Comparison of ENCODE assay signal across 9 mouse cellular contexts in genomic region chr4:117913421-117913820, GRCm38 (mm10). TPM values are rescaled to one million over a fixed set of nuclear protein-coding genes. Genes with fewer than 3 reads are reported as not detected.
DNase-seq lines count a peak whose midpoint lies in the region; ATAC-seq and TF ChIP-seq lines count a peak whose summit lies in the region.
"Had no signal": no experiment of that assay in that cellular context is flagged by ENCODE, and none has a peak within 500 bp of the region (broad histone marks: within the 10 kb centered on the region; RNA-seq: fewer than 3 reads in every experiment).

No protein-coding gene starts in this region.

- no peak for ATAC-seq in forebrain, embryonic 14.5 days
- no peak for ATAC-seq in lung, embryonic 16.5 days (ENCODE audit: low read depth)

- peaks cover 17% of the 10 kb centered on the region for H3K36me3 ChIP-seq in forebrain, embryonic 14.5 days (ENCODE audit: control insufficient read depth, insufficient read depth, low read length)
- H3K36me3 ChIP-seq in kidney, adult 2 months (ENCODE audit: control insufficient read depth, insufficient read depth, low read length) = 0 out of 2 replicates have a peak, but pooled peaks cover 2% of the 10 kb centered on the region
- H3K36me3 ChIP-seq in lung, embryonic 16.5 days (ENCODE audit: control insufficient read depth, insufficient read depth, low read length) = peaks cover 9% of the 10 kb centered on the region; the same call in 1 of the 2 replicates

- peak; percentile 34 for DNase-seq in ovary, postnatal 36 days (ENCODE audit: low spot score)
- DNase-seq in ovary, adult 18-20 months (ENCODE audit: low spot score) = no peak
- peak; percentile 8 for DNase-seq in forebrain, embryonic 14.5 days (ENCODE audit: low spot score)
- DNase-seq in kidney, adult 2 months = peak; percentile 86
- no peak for DNase-seq in spleen, postnatal 14 days (ENCODE audit: low spot score in 2 of 2)
- no peak for DNase-seq in adrenal gland, postnatal 4 days (ENCODE audit: low spot score in 2 of 2)
- no peak for DNase-seq in gastrocnemius, adult 18-20 months (ENCODE audit: low spot score)

- H3K4me3 ChIP-seq in forebrain, embryonic 14.5 days (ENCODE audit: low read depth, low read length) = peak overlapping the region; percentile 77
- no peak overlapping the region for H3K4me3 ChIP-seq in kidney, adult 2 months (ENCODE audit: insufficient read depth, low read depth, low read length)
- H3K4me3 ChIP-seq in lung, embryonic 16.5 days (ENCODE audit: low read length) = peak overlapping the region; percentile 83

- H3K9ac ChIP-seq in forebrain, embryonic 14.5 days (ENCODE audit: low read length) = peak overlapping the region; percentile 86
- no peak overlapping the region for H3K9ac ChIP-seq in lung, embryonic 16.5 days (ENCODE audit: low read length)

- WGBS in forebrain, embryonic 14.5 days = 29% methylated on average over 3 of the region's 3 CpGs
- WGBS in kidney, adult 2 months = 31% methylated on average over 3 of the region's 3 CpGs
- 39% methylated on average over 3 of the region's 3 CpGs for WGBS in lung, embryonic 16.5 days

- TF ChIP-seq POLR2A in kidney, adult 2 months (IDR thresholded peaks at IDR 0.05; ENCODE audit: low read depth, low read length) = no peak

- H3K4me1 ChIP-seq in forebrain, embryonic 14.5 days (ENCODE audit: control insufficient read depth, insufficient read depth, low read length) = peaks cover 33% of the 10 kb centered on the region
- H3K4me1 ChIP-seq in kidney, adult 2 months (ENCODE audit: control insufficient read depth, insufficient read depth, low read length) = peaks cover 5% of the 10 kb centered on the region; the same call in 1 of the 2 replicates
- peaks cover 31% of the 10 kb centered on the region for H3K4me1 ChIP-seq in lung, embryonic 16.5 days (replicated peaks; ENCODE audit: control insufficient read depth, insufficient read depth, low read length)

- H3K27me3 ChIP-seq in forebrain, embryonic 14.5 days (replicated peaks; ENCODE audit: control insufficient read depth, insufficient read depth, low read length) = no peaks in the 10 kb centered on the region
- no peaks in the 10 kb centered on the region for H3K27me3 ChIP-seq in kidney, adult 2 months (replicated peaks; ENCODE audit: control insufficient read depth, insufficient read depth, low read length)
- H3K27me3 ChIP-seq in lung, embryonic 16.5 days (ENCODE audit: control insufficient read depth, insufficient read depth, low read depth, low read length) = no peaks in the 10 kb centered on the region
- H3K27me3 ChIP-seq: megakaryocyte, embryonic 14.5 days had no signal

- H3K27ac ChIP-seq in forebrain, embryonic 14.5 days (ENCODE audit: low read depth, low read length) = 0 out of 2 replicates have a peak overlapping the region, but pooled peaks have one; percentile 21
- no peak overlapping the region for H3K27ac ChIP-seq in kidney, adult 2 months (ENCODE audit: insufficient read depth, low read depth, low read length)
- H3K27ac ChIP-seq in lung, embryonic 16.5 days (ENCODE audit: low read length) = no peak overlapping the region

- H3K4me2 ChIP-seq in forebrain, embryonic 14.5 days (ENCODE audit: low read length) = peak overlapping the region; percentile 99
- H3K4me2 ChIP-seq in lung, embryonic 16.5 days (ENCODE audit: low read depth, low read length) = peak overlapping the region; percentile 100

- TF ChIP-seq CTCF in kidney, adult 2 months (conservative IDR thresholded peaks at IDR 0.05; ENCODE audit: insufficient read depth, insufficient read length, low read depth, low read length) = no peak

- H3K9me3 ChIP-seq in forebrain, embryonic 14.5 days (replicated peaks; ENCODE audit: control insufficient read depth, low read length) = no peaks in the 10 kb centered on the region
- H3K9me3 ChIP-seq in lung, embryonic 16.5 days (ENCODE audit: control insufficient read depth, low read length) = no peaks in the 10 kb centered on the region
- H3K9me3 ChIP-seq: megakaryocyte, embryonic 14.5 days had no signal

RNA-seq across cellular contexts. Expression of gene Ipo13, which starts 1.4 kb away (rescaled TPM):
- 64.1 and 66.2 TPM in 2 replicates for polyA plus RNA-seq in forebrain, embryonic 14.5 days (2014; fragmentation: Nextera tagmentation; extraction: Ambion mirVana)
- polyA plus RNA-seq in kidney, adult 2 months (2012; rRNA removed) = 55.5 and 61.0 TPM in 2 replicates
- polyA plus RNA-seq in lung, embryonic 16.5 days (2015; fragmentation: Nextera tagmentation; extraction: Ambion mirVana) = 41.5 and 44.4 TPM in 2 replicates
- total RNA-seq in adrenal gland, postnatal 4 days (2021) = 10 to 100 TPM; 43.9 to 45.1 TPM
- total RNA-seq in gastrocnemius, adult 18-20 months (2021) = 100 to 1,000 TPM; 262 to 289 TPM

RNA-seq across cellular contexts. Expression of gene Artn, which starts 16.1 kb away (rescaled TPM):
- polyA plus RNA-seq in forebrain, embryonic 14.5 days (2014; fragmentation: Nextera tagmentation; extraction: Ambion mirVana) = 0.22 and 0.36 TPM in 2 replicates
- 1.2 and 1.8 TPM in 2 replicates for polyA plus RNA-seq in kidney, adult 2 months (2012; rRNA removed)
- polyA plus RNA-seq in lung, embryonic 16.5 days (2015; fragmentation: Nextera tagmentation; extraction: Ambion mirVana) = 3.2 and 3.7 TPM in 2 replicates
- under 1 TPM; 0.45 to 0.90 TPM for total RNA-seq in adrenal gland, postnatal 4 days (2021)
- under 1 TPM; 0.19 to 0.27 TPM for total RNA-seq in gastrocnemius, adult 18-20 months (2021)

RNA-seq across cellular contexts. Expression of gene Dph2, which starts 21.6 kb away (rescaled TPM):
- polyA plus RNA-seq in forebrain, embryonic 14.5 days (2014; fragmentation: Nextera tagmentation; extraction: Ambion mirVana) = 26.8 and 31.9 TPM in 2 replicates
- polyA plus RNA-seq in kidney, adult 2 months (2012; rRNA removed) = 9.4 and 10.1 TPM in 2 replicates
- 16.2 and 17.9 TPM in 2 replicates for polyA plus RNA-seq in lung, embryonic 16.5 days (2015; fragmentation: Nextera tagmentation; extraction: Ambion mirVana)
- total RNA-seq in adrenal gland, postnatal 4 days (2021) = 1 to 10 TPM; 9.6 to 9.8 TPM
- 1 to 10 TPM; 3.1 to 3.2 TPM for total RNA-seq in gastrocnemius, adult 18-20 months (2021)

RNA-seq across cellular contexts. Expression of gene Atp6v0b, which starts 26.3 kb away (rescaled TPM):
- 483 and 520 TPM in 2 replicates for polyA plus RNA-seq in forebrain, embryonic 14.5 days (2014; fragmentation: Nextera tagmentation; extraction: Ambion mirVana)
- 768 and 777 TPM in 2 replicates for polyA plus RNA-seq in kidney, adult 2 months (2012; rRNA removed)
- polyA plus RNA-seq in lung, embryonic 16.5 days (2015; fragmentation: Nextera tagmentation; extraction: Ambion mirVana) = 180 and 204 TPM in 2 replicates
- 100 to 1,000 TPM; 139 to 148 TPM for total RNA-seq in adrenal gland, postnatal 4 days (2021)
- 10 to 100 TPM; 82.2 to 83.6 TPM for total RNA-seq in gastrocnemius, adult 18-20 months (2021)

RNA-seq across cellular contexts. Expression of gene B4galt2, which starts 30.1 kb away (rescaled TPM):
- 49.1 and 50.6 TPM in 2 replicates for polyA plus RNA-seq in forebrain, embryonic 14.5 days (2014; fragmentation: Nextera tagmentation; extraction: Ambion mirVana)
- polyA plus RNA-seq in kidney, adult 2 months (2012; rRNA removed) = 4.9 and 9.8 TPM in 2 replicates
- polyA plus RNA-seq in lung, embryonic 16.5 days (2015; fragmentation: Nextera tagmentation; extraction: Ambion mirVana) = 10.6 and 12.0 TPM in 2 replicates
- total RNA-seq in adrenal gland, postnatal 4 days (2021) = 10 to 100 TPM; 32.6 to 34.6 TPM
- 1 to 10 TPM; 1.8 to 2.0 TPM for total RNA-seq in gastrocnemius, adult 18-20 months (2021)

Comparison
In these comparisons a context has a peak if more than half of its experiments do, and no peak if none do; other contexts are left out.
1. DNase-seq: peak in ovary, postnatal 36 days (single experiment), forebrain, embryonic 14.5 days (single experiment) and kidney, adult 2 months (single experiment); none in ovary, adult 18-20 months (single experiment), spleen, postnatal 14 days (0 of 2), adrenal gland, postnatal 4 days (0 of 2) and gastrocnemius, adult 18-20 months (single experiment).